Mouse (Mus musculus): Measurements from ENCODE around the gene Smarcc2.

Smarcc2 gene

GRCm38 (mm10) chr10:128435186-128435823 lies 23.7 kb upstream of the Smarcc2 start:
- TF ChIP-seq GATA4 (IDR thresholded peaks at IDR 0.05; ENCODE audit: insufficient replicate concordance, low read length), result no peak

- TF ChIP-seq GATA4 (IDR thresholded peaks at IDR 0.05; ENCODE audit: insufficient replicate concordance, low read length), result no peak
Observed at GRCm38 (mm10) chr10:128435873-128436272, 23.2 kb upstream of the Smarcc2 start.

GRCm38 (mm10) chr10:128436376-128436775 lies 22.7 kb upstream of the Smarcc2 start:
- no peak for TF ChIP-seq GATA4 (IDR thresholded peaks at IDR 0.05; ENCODE audit: insufficient replicate concordance, low read length)

GRCm38 (mm10) chr10:128438675-128439279 lies 20.3 kb upstream of the Smarcc2 start:
- no peak for TF ChIP-seq GATA4 (IDR thresholded peaks at IDR 0.05; ENCODE audit: insufficient replicate concordance, low read length)

GRCm38 (mm10) chr10:128440407-128440806 lies 18.6 kb upstream of the Smarcc2 start:
- TF ChIP-seq GATA4 (IDR thresholded peaks at IDR 0.05; ENCODE audit: insufficient replicate concordance, low read length), result no peak

GRCm38 (mm10) chr10:128441324-128442119 lies 17.5 kb upstream of the Smarcc2 start:
- TF ChIP-seq GATA4 (IDR thresholded peaks at IDR 0.05; ENCODE audit: insufficient replicate concordance, low read length), result no peak

GRCm38 (mm10) chr10:128442718-128443117 lies 16.3 kb upstream of the Smarcc2 start:
- TF ChIP-seq GATA4 (IDR thresholded peaks at IDR 0.05; ENCODE audit: insufficient replicate concordance, low read length), result no peak

GRCm38 (mm10) chr10:128444354-128444753 lies 14.7 kb upstream of the Smarcc2 start:
- no peak for TF ChIP-seq GATA4 (IDR thresholded peaks at IDR 0.05; ENCODE audit: insufficient replicate concordance, low read length)

GRCm38 (mm10) chr10:128445407-128445806 lies 13.6 kb upstream of the Smarcc2 start:
- TF ChIP-seq GATA4 (IDR thresholded peaks at IDR 0.05; ENCODE audit: insufficient replicate concordance, low read length), result peak; percentile 12; the same call in 1 of the 2 replicates

- no peak for TF ChIP-seq GATA4 (IDR thresholded peaks at IDR 0.05; ENCODE audit: insufficient replicate concordance, low read length)
Observed at GRCm38 (mm10) chr10:128451014-128451413, 8.0 kb upstream of the Smarcc2 start.

GRCm38 (mm10) chr10:128454471-128454870 lies 4.6 kb upstream of the Smarcc2 start:
- TF ChIP-seq GATA4 (IDR thresholded peaks at IDR 0.05; ENCODE audit: insufficient replicate concordance, low read length), result no peak

GRCm38 (mm10) chr10:128455280-128455679 lies 3.8 kb upstream of the Smarcc2 start:
- TF ChIP-seq GATA4 (IDR thresholded peaks at IDR 0.05; ENCODE audit: insufficient replicate concordance, low read length), result no peak

- no peak for TF ChIP-seq GATA4 (IDR thresholded peaks at IDR 0.05; ENCODE audit: insufficient replicate concordance, low read length)
Observed at GRCm38 (mm10) chr10:128457676-128458075, 1.4 kb upstream of the Smarcc2 start.

- no peak; the same call in 1 of the 2 replicates for TF ChIP-seq GATA4 (IDR thresholded peaks at IDR 0.05; ENCODE audit: insufficient replicate concordance, low read length)
Observed at GRCm38 (mm10) chr10:128458348-128458718, 715 bp upstream of the Smarcc2 start.

GRCm38 (mm10) chr10:128459409-128460269 lies 591 bp downstream of the Smarcc2 start:
- no peak for TF ChIP-seq GATA4 (IDR thresholded peaks at IDR 0.05; ENCODE audit: insufficient replicate concordance, low read length)
